11 mouse cellular contexts compared by ENCODE assay signal in the genomic region with DNA sequence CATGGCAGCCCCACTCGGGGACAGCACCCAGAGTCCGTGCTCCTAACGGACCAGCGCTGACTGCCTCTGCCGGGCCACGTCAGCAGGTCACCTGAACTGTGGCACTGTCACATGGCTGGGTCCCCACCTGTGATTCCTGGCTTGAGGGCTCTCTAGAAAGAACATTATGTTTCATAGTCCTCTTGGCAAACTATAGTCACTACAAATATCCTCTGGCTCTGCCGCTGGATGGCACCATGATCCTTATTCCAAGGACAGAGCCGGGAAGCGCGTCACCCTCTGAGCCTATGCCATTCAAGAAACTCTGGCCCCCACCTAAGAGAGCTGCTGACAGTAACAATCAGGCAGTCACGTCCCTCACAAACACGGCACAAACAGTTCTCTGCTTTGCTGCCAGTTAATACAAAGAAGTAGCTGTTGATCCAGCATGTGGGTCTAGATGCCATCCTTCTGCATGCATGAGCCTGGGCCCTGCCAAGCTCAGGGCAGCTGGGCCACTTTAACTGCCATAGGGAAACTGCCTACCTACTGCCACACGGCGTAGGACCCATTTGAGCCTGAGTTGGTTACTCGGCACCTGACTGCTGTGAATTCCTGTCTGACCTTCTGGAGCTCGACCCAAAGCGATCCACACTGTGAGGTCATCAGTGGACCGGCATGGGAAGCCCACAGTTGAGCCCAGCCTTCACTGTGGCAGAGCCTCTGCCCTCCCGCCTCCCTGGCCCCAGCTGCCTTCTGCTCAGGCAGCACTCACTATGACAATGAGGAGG. TPM values are rescaled to one million over a fixed set of nuclear protein-coding genes. Genes with fewer than 3 reads are reported as not detected.
DNase-seq lines count a peak whose midpoint lies in the region; ATAC-seq lines count a peak whose summit lies in the region.
"Had no signal": no experiment of that assay in that cellular context is flagged by ENCODE, and none has a peak within 500 bp of the region (broad histone marks: within the 10 kb centered on the region; RNA-seq: fewer than 3 reads in every experiment).

No protein-coding gene starts in this region.

- no peak overlapping the region for H3K9ac ChIP-seq in hindbrain, embryonic 15.5 days
- no peak overlapping the region for H3K9ac ChIP-seq in kidney, embryonic 16.5 days (replicated peaks; ENCODE audit: low read length)
- H3K9ac ChIP-seq: limb, embryonic 15.5 days had no signal

- peak overlapping the region; percentile 50; the same call in 1 of the 2 replicates for H3K27ac ChIP-seq in hindbrain, embryonic 15.5 days (replicated peaks)
- H3K27ac ChIP-seq in hindbrain, embryonic 10.5 days = no peak overlapping the region
- H3K27ac ChIP-seq in kidney, embryonic 16.5 days (ENCODE audit: low read length) = no peak overlapping the region
- H3K27ac ChIP-seq: kidney, postnatal 0 days; limb, embryonic 15.5 days had no signal

- WGBS in hindbrain, embryonic 15.5 days = 85% methylated on average over 19 of the region's 19 CpGs
- 94% methylated on average over 19 of the region's 19 CpGs for WGBS in hindbrain, embryonic 10.5 days
- WGBS in kidney, embryonic 16.5 days = 91% methylated on average over 19 of the region's 19 CpGs

- no peak for DNase-seq in hindbrain, embryonic 10.5 days (ENCODE audit: low spot score)
- DNase-seq in cerebellum, postnatal 10 days = peak; percentile 67 to 68
- peak; percentile 22 for DNase-seq in gastrocnemius, postnatal 10 days
- peak; percentile 32 to 38 for DNase-seq in left cerebral cortex, adult 18-20 months (ENCODE audit: low spot score in 2 of 2)
- DNase-seq: thymus, postnatal 36 days had no signal

- peaks cover 88% of the 10 kb centered on the region for H3K36me3 ChIP-seq in hindbrain, embryonic 15.5 days
- peaks cover 100% of the 10 kb centered on the region for H3K36me3 ChIP-seq in hindbrain, embryonic 10.5 days
- H3K36me3 ChIP-seq in kidney, embryonic 16.5 days (ENCODE audit: insufficient read depth, low read length) = peaks cover 88% of the 10 kb centered on the region

- H3K4me3 ChIP-seq in hindbrain, embryonic 15.5 days = no peak overlapping the region
- H3K4me3 ChIP-seq in hindbrain, embryonic 10.5 days = no peak overlapping the region
- no peak overlapping the region for H3K4me3 ChIP-seq in kidney, embryonic 16.5 days (ENCODE audit: low read length)
- H3K4me3 ChIP-seq: limb, embryonic 15.5 days had no signal

- H3K9me3 ChIP-seq in hindbrain, embryonic 15.5 days = no peaks in the 10 kb centered on the region
- H3K9me3 ChIP-seq in hindbrain, embryonic 10.5 days = no peaks in the 10 kb centered on the region
- no peaks in the 10 kb centered on the region for H3K9me3 ChIP-seq in kidney, embryonic 16.5 days (ENCODE audit: low read length)
- H3K9me3 ChIP-seq: limb, embryonic 15.5 days had no signal

- H3K27me3 ChIP-seq in hindbrain, embryonic 15.5 days = no peaks in the 10 kb centered on the region
- H3K27me3 ChIP-seq in hindbrain, embryonic 10.5 days (ENCODE audit: insufficient read depth, poor library complexity, severe bottlenecking) = no peaks in the 10 kb centered on the region
- H3K27me3 ChIP-seq in kidney, embryonic 16.5 days (ENCODE audit: insufficient read depth, low read length) = no peaks in the 10 kb centered on the region
- H3K27me3 ChIP-seq: limb, embryonic 15.5 days had no signal

- no peaks in the 10 kb centered on the region for H3K4me1 ChIP-seq in hindbrain, embryonic 15.5 days (replicated peaks)
- no peaks in the 10 kb centered on the region for H3K4me1 ChIP-seq in hindbrain, embryonic 10.5 days (replicated peaks)
- H3K4me1 ChIP-seq in kidney, embryonic 16.5 days (ENCODE audit: insufficient read depth, low read length) = no peaks in the 10 kb centered on the region
- H3K4me1 ChIP-seq: limb, embryonic 15.5 days had no signal

- ATAC-seq in hindbrain, embryonic 15.5 days (ENCODE audit: low FRiP score, low read depth) = no peak
- no peak for ATAC-seq in kidney, embryonic 16.5 days (ENCODE audit: low FRiP score, low TSS enrichment)
- no peak for ATAC-seq in CD4-positive, CD25-positive, alpha-beta regulatory T cell, adult 4 months
- ATAC-seq: activated CD4-positive, CD25-positive, alpha-beta regulatory T cell, adult 4 months had no signal

- no peak overlapping the region for H3K4me2 ChIP-seq in hindbrain, embryonic 15.5 days
- H3K4me2 ChIP-seq in kidney, embryonic 16.5 days (replicated peaks; ENCODE audit: low read depth, low read length) = no peak overlapping the region
- H3K4me2 ChIP-seq: limb, embryonic 15.5 days had no signal

RNA-seq across cellular contexts. Expression of gene St3gal3, which starts 13.0 kb away (rescaled TPM):
- polyA plus RNA-seq in hindbrain, embryonic 15.5 days (2015; fragmentation: Nextera tagmentation; extraction: Ambion mirVana) = 13.5 and 15.0 TPM in 2 replicates
- polyA plus RNA-seq in hindbrain, embryonic 10.5 days (2016; fragmentation: Nextera tagmentation; extraction: Ambion mirVana) = 6.2 and 10.8 TPM in 2 replicates
- total RNA-seq in gastrocnemius, postnatal 10 days (2021) = 10 to 100 TPM; 40.9 to 48.9 TPM
- total RNA-seq in left cerebral cortex, adult 18-20 months (2021) = 10 to 100 TPM; 45.8 to 51.2 TPM
- 8.7 and 9.2 TPM in 2 replicates for polyA plus RNA-seq in kidney, embryonic 16.5 days (2015; fragmentation: Nextera tagmentation; extraction: Ambion mirVana)
- under 1 TPM; 0.38 to 0.52 TPM for polyA plus RNA-seq in CD4-positive, CD25-positive, alpha-beta regulatory T cell, adult 4 months (2017; shearing (Covaris generic))

RNA-seq across cellular contexts. Expression of gene Kdm4a, which starts 32.1 kb away (rescaled TPM):
- 42.6 and 46.1 TPM in 2 replicates for polyA plus RNA-seq in hindbrain, embryonic 15.5 days (2015; fragmentation: Nextera tagmentation; extraction: Ambion mirVana)
- 33.9 and 40.2 TPM in 2 replicates for polyA plus RNA-seq in hindbrain, embryonic 10.5 days (2016; fragmentation: Nextera tagmentation; extraction: Ambion mirVana)
- 10 to 100 TPM; 26.4 to 28.0 TPM for total RNA-seq in gastrocnemius, postnatal 10 days (2021)
- total RNA-seq in left cerebral cortex, adult 18-20 months (2021) = 10 to 100 TPM; 36.2 to 38.2 TPM
- polyA plus RNA-seq in kidney, embryonic 16.5 days (2015; fragmentation: Nextera tagmentation; extraction: Ambion mirVana) = 40.5 and 40.9 TPM in 2 replicates
- polyA plus RNA-seq in CD4-positive, CD25-positive, alpha-beta regulatory T cell, adult 4 months (2017; shearing (Covaris generic)) = 10 to 100 TPM in 1 of 2 experiments, 1 to 10 TPM in 1; 4.3 to 14.3 TPM
